Mouse (Mus musculus) testis, adult 2 months (tissue): ENCODE measurements at regions not wholly inside any gene's neighbourhood (a gene's known extent, or its start where the extent isn't known, plus 50 kb on each side); places are given as distances from the start of the nearest gene placed in this dataset.

ENCODE experiments used
- CTCF ChIP-seq: fragments of 200-500 bp; IDR thresholded peaks from 2 replicates; pipeline ENCODE4 v1.5.1; 2012; ENCODE audit warnings: low read depth, mild to moderate bottlenecking, inconsistent platforms, low read length, moderate library complexity; ENCODE audit not compliant: control insufficient read depth, insufficient read depth, insufficient replicate concordance
- POLR2A ChIP-seq: fragments of 200-500 bp; IDR thresholded peaks from 2 replicates; pipeline ENCODE4 v1.6.1; 2012; ENCODE audit warnings: low read depth, mild to moderate bottlenecking, inconsistent platforms, low read length, moderate library complexity; ENCODE audit not compliant: control insufficient read depth

- TF ChIP-seq CTCF, result no peak
- no peak for TF ChIP-seq POLR2A
Observed at GRCm38 (mm10) chr1:186245723-186246440, 128.8 kb upstream of the Lyplal1 start.
